Mouse (Mus musculus) liver, adult 2 months (tissue): ENCODE measurements around the gene Prtn3. TPM values are rescaled to one million over a fixed set of nuclear protein-coding genes. Genes with fewer than 3 reads are reported as not detected.
A peak's percentile ranks its signal among the peaks of the same experiment; 100 is the strongest.

Experiments
- DNase-seq: peaks from one replicate; pipeline ENCODE4 v3.0.0-alpha.2; 2011; ENCODE audit warnings: low read depth, low spot score; ENCODE audit errors: extremely low read depth
- H3K27ac ChIP-seq: fragments of 200-500 bp; replicated peaks from 2 replicates; pipeline ENCODE4 v1.5.1; 2012; ENCODE audit warnings: low read depth, mild to moderate bottlenecking, control low read depth, inconsistent platforms, low read length; ENCODE audit not compliant: insufficient read depth
- H3K27me3 ChIP-seq: fragments of 200-500 bp; 2 replicates; pipeline ENCODE4 v1.6.1; 2012; ENCODE audit warnings: mild to moderate bottlenecking, moderate library complexity, low read length, inconsistent platforms; ENCODE audit not compliant: control insufficient read depth, insufficient read depth
- H3K36me3 ChIP-seq: fragments of 200-500 bp; 2 replicates; pipeline ENCODE4 v1.6.1; 2012; ENCODE audit warnings: low read length, inconsistent platforms; ENCODE audit not compliant: control insufficient read depth, insufficient read depth
- H3K4me1 ChIP-seq: fragments of 200-500 bp; 2 replicates; pipeline ENCODE4 v1.6.1; 2011; ENCODE audit warnings: low read length; ENCODE audit not compliant: control insufficient read depth, insufficient read depth
- H3K4me3 ChIP-seq: fragments of 200-500 bp; 2 replicates; pipeline ENCODE4 v1.5.1; 2011; ENCODE audit warnings: low read depth, mild to moderate bottlenecking, control low read depth, low read length, moderate library complexity; ENCODE audit not compliant: insufficient read depth
- H3K79me2 ChIP-seq: fragments of 200-500 bp; 2 replicates; pipeline ENCODE4 v1.6.1; 2012; ENCODE audit warnings: inconsistent platforms, mild to moderate bottlenecking, low read length, moderate library complexity; ENCODE audit not compliant: control insufficient read depth, insufficient read depth
- H3K9ac ChIP-seq: fragments of 200-500 bp; 2 replicates; pipeline ENCODE4 v1.6.1; 2012; ENCODE audit warnings: low read depth, mild to moderate bottlenecking, control low read depth, inconsistent platforms, low read length
- CTCF ChIP-seq: fragments of 200-500 bp; IDR thresholded peaks from 2 replicates; pipeline ENCODE4 v1.5.1; 2011; ENCODE audit warnings: low read depth, low read length, control low read depth
- POLR2A ChIP-seq: fragments of 200-500 bp; IDR thresholded peaks from 2 replicates; pipeline ENCODE4 v1.6.1; 2011; ENCODE audit warnings: low read length, control low read depth; ENCODE audit not compliant: insufficient read depth; ENCODE audit errors: extremely low read depth
- WGBS: fragments of 180-500 bp; shearing (Covaris S2); methylation state at CpG from one replicate; pipeline ENCODE4 v1.1.7; 2018; 5-methylcytosine and 5-hydroxymethylcytosine counted together
- polyA plus RNA-seq: library from polyadenylated mRNA; depleted of rRNA; stranded (reverse); fragments of >200 nt; gene quantifications from 2 replicates; pipeline ENCODE4 v1.2.3, GENCODE M21; 2012
- total RNA-seq: library from RNA; depleted of rRNA; stranded (reverse); fragments of >200 nt; gene quantifications from 2 replicates; pipeline ENCODE4 v1.2.3, GENCODE M21; 2014

The Prtn3 gene
- total and polyA plus RNA-seq, 2 experiments: 1.1 TPM; not detected in 1

DNA sequence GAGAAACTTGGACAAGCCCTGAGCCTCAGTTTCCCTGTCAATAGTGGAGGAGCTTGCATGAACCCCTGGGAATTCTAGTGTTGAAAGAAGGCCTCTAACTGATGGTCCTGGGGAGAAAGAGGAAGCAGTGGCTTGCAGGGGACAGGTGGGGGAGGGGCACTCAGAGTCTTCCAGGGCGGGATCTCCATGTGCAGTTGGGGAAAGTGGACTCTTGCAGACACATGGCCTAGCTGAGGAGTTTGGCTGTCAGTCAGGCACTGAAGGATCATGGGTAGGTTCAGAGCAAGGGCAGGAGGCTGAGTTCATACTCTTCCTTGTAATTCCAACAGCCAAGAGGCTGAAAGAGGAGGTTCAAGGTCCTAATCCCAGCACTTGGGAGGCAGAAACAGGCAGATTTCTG is 2.9 kb downstream of the Prtn3 start:
- no peak overlapping the region for H3K9ac ChIP-seq
- 58% methylated on average over 1 of the region's 1 CpGs for WGBS
- H3K27ac ChIP-seq: no peak overlapping the region
- no peaks in the 10 kb centered on the region for H3K36me3 ChIP-seq
- peaks cover 6% of the 10 kb centered on the region for H3K4me1 ChIP-seq
- TF ChIP-seq CTCF (no peak), POLR2A (no peak)
- H3K27me3 ChIP-seq: peaks cover 4% of the 10 kb centered on the region; the same call in 1 of the 2 replicates
- peak; percentile 52 for DNase-seq
- H3K4me3 ChIP-seq: no peak overlapping the region
- H3K79me2 ChIP-seq: no peaks in the 10 kb centered on the region

DNA sequence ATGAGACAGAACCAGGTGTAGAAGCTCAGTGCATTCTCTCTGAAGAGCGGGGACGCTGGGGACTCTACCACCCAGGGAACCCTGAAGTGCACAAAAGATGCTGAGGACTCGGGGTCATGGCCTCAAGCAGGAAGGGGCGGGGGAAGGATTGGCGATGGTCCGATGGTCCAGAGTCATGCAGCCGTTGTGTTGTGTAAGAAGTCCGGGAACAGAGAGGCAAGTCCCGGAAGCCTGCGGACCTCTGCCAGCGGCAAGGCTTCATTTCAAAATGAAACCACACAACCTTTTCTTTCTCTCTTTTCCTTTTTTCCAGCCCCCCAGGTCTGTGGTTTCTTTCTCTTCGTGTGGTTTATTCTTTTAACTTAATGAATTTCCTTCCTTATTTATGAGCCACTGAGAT is 3.5 kb downstream of the Prtn3 start:
- no peak overlapping the region for H3K4me3 ChIP-seq

DNA sequence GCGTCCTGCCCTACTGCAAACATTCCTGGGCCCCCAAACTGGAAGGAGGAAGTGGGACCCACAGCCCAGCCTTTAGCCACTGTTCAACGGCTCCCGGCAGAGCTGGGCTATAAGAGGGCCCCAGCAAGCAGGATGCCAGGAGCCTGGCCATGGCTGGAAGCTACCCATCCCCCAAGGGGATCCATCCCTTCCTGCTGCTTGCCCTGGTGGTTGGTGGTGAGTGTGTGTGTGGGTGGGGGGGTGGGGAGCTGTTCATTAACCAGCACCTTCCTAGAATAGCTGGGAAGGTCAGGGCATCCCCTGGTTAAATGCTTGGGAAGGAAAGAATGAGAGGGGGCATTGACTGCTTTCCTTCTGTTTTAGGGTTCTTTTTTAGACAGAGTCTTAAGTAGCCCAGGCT is 5.3 kb downstream of the Prtn3 start:
- H3K4me1 ChIP-seq: peaks cover 11% of the 10 kb centered on the region
- no peak overlapping the region for H3K9ac ChIP-seq
- no peak for DNase-seq
- no peaks in the 10 kb centered on the region for H3K36me3 ChIP-seq
- no peak overlapping the region for H3K4me3 ChIP-seq
- no peaks in the 10 kb centered on the region for H3K79me2 ChIP-seq
- WGBS: 41% methylated on average over 3 of the region's 3 CpGs
- H3K27me3 ChIP-seq: peaks cover 2% of the 10 kb centered on the region; the same call in 1 of the 2 replicates
- no peak for TF ChIP-seq CTCF
- TF ChIP-seq POLR2A: no peak
- no peak overlapping the region for H3K27ac ChIP-seq

More for the DNA sequence above, 3.5 kb downstream of the Prtn3 start:
- Histone ChIP-seq H3K27me3 (peaks cover 4% of the 10 kb centered on the region; the same call in 1 of the 2 replicates), H3K9ac (no peak overlapping the region), H3K27ac (peak overlapping the region; percentile 49), H3K79me2 (no peaks in the 10 kb centered on the region), H3K36me3 (no peaks in the 10 kb centered on the region), H3K4me1 (peaks cover 6% of the 10 kb centered on the region)
- DNase-seq: peak; percentile 62
- no peak for TF ChIP-seq POLR2A
- no peak for TF ChIP-seq CTCF
- 15% methylated on average over 12 of the region's 12 CpGs for WGBS

DNA sequence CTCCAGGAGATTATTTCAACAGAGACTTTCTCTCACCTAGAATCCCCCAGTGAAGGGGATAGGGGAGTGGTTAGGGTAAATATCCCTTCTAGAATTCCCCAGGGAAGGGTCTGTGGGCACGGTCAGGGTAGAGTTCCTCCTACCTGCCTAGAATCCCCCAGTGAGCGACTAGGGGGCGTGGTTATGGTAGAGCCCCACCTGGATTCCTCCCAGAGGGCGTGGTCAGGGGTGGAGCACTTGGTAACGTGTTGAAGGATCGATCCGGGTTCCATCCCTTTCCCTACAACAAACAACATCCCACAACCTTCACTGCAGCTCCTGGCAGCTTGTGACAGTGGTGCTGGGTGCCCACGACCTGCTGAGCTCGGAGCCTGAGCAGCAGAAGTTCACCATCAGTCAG is 6.4 kb downstream of the Prtn3 start:
- TF ChIP-seq POLR2A (no peak), CTCF (no peak)
- Histone ChIP-seq H3K4me1 (peaks cover 17% of the 10 kb centered on the region), H3K79me2 (no peaks in the 10 kb centered on the region), H3K4me3 (no peak overlapping the region), H3K27ac (no peak overlapping the region), H3K27me3 (no peaks in the 10 kb centered on the region), H3K9ac (no peak overlapping the region), H3K36me3 (no peaks in the 10 kb centered on the region)
- WGBS: 15% methylated on average over 9 of the region's 9 CpGs
- DNase-seq: peak; percentile 55

DNA sequence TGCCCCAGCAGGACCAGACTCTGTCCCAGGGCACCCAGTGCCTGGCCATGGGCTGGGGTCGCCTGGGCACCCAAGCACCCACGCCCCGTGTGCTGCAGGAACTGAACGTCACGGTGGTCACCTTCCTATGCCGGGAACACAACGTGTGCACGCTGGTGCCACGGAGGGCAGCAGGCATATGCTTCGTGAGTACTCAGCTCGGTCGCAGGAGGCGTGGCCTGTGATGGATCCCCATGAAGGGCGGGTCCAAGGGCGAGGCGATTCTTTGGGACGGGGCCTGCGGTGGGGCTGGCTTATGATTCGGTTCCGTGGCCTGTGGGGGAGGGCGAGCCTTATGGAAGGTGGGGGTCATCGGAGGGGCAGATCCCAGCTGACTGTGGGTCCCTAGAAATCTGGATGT is 7.7 kb downstream of the Prtn3 start:
- Histone ChIP-seq H3K4me3 (no peak overlapping the region), H3K79me2 (no peaks in the 10 kb centered on the region), H3K4me1 (peaks cover 22% of the 10 kb centered on the region), H3K36me3 (no peaks in the 10 kb centered on the region), H3K27me3 (no peaks in the 10 kb centered on the region), H3K9ac (no peak overlapping the region; the same call in 1 of the 2 replicates), H3K27ac (no peak overlapping the region)
- WGBS: 45% methylated on average over 22 of the region's 22 CpGs
- TF ChIP-seq CTCF (no peak), POLR2A (no peak)
- DNase-seq: no peak

DNA sequence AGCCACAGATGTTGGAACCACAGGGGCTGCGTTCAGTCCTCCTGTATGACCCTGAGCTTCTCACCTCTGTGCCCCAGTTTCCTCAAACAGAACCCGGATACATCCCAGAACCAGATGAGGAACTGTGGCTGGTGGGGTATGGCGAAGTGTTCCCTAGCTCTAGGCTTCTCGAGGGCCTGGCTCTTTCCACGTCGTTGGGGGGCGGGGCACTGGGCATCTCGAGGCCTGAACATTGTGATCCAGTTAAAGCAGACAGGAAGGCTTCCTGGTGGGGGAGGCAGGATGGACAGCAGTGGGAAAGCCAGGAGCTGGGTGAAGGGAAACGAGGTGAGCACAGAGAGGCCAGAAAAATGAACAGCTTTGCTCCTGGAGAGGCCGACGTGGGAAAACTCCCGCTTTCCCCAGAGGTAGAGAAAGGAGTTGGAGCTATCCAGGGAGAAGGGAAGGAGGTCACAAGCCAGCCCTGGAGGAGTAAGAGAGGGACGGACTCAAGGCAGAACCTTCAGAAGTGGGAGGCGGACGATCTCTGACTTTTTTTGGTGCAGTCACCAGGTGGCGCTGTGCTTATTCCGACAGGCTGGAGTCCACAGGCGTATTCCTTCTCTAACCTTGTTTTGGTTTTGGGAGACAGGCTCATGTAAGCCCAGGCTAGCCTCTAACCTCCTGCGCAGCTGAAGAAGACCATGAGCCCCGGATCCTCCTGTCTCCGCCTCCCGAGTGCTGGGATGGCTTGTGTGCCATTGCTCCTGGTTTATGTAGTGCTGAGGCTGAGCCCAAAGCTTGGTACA is 9.2 kb downstream of the Prtn3 start:
- Histone ChIP-seq H3K9ac (no peak overlapping the region), H3K4me3 (no peak overlapping the region), H3K27me3 (no peaks in the 10 kb centered on the region), H3K4me1 (peaks cover 20% of the 10 kb centered on the region), H3K79me2 (no peaks in the 10 kb centered on the region), H3K36me3 (no peaks in the 10 kb centered on the region), H3K27ac (peak overlapping the region; percentile 36)
- WGBS: 23% methylated on average over 22 of the region's 22 CpGs
- TF ChIP-seq POLR2A: no peak
- peak; percentile 85 for TF ChIP-seq CTCF
- peak; percentile 71 for DNase-seq
